Mouse (Mus musculus): ENCODE results near the gene D430041D05Rik. TPM values are rescaled to one million over a fixed set of nuclear protein-coding genes. Genes with fewer than 3 reads are reported as not detected.
"Not testable (repeated sequence)": the region's sequence is repeated elsewhere in the genome, so short reads cannot be mapped to it uniquely, and the experiment has no call there.

Gene D430041D05Rik
- total RNA-seq, 1 experiment from 2014 or later = not detected

DNA sequence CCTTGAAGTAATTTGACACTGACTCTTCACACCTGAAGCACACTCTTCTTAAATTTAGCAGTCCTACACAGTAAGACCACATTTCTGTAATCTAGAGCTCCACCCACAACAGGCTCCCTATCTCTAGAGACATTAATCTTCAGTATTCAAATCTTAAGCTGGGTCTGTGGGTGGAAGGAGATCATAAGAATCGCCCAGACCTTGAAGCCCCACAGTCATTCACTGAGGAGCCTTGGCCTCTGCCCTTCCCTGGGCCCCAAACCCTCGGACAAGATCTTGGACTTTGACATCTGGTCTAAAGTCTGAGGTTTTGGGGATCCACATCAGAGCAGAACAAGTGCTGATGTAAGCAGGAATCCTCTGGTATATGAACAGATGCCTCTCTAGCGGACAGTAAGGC lies 287.3 kb downstream of the D430041D05Rik start:
- no peak for ATAC-seq (replicated peaks in 1 of 2; ENCODE audit: insufficient read depth in 1 of 2, low FRiP score in 2 of 2, low TSS enrichment in 1 of 2, low read depth in 1 of 2, poor library complexity in 2 of 2, severe bottlenecking in 2 of 2)

DNA sequence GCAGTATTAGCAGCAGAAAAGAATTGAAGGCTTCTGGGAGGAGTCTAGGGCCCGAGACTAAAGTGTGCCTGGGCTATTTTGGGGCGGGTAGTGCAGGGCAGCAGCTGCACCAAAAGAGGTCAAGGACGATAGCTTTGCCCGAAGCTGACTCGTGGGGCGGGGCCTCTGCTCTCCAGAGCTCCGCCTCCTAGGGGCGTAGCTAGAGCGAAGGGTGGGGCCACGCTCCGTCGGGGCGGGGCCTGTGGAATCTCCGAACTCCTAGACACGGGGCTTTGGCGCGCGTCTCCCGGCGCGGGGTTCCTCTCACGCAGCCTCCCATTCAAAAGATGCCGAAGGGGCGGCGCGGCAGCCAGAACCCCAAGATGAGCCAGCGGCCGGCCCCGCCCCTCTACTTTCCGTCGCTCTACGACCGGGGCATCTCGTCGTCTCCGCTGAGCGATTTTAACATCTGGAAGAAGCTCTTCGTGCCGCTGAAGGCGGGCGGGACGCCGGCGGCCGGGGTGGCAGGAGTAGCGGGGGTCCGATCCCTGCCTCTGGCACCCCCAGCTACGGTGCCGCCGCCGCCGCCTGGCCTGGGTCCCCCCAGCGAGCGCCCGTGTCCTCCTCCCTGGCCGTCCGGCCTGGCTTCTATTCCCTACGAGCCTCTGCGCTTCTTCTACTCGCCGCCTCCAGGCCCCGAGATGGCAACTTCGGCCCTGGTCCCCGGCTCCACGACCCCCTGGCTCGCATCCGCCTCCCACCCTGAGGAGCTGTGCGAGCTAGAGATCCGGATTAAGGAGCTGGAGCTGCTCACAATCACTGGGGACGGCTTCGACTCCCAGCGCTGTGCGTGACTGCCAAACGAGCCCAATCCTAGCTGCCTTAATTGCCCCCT lies 288.1 kb downstream of the D430041D05Rik start, which contains the start of gene A930018P22Rik:
Gene A930018P22Rik, plus strand, starts transcription at position 265 of the 874 bp plus-strand sequence.
- peak; percentile 92 to 94 for ATAC-seq (replicated peaks in 1 of 2; ENCODE audit: insufficient read depth in 1 of 2, low FRiP score in 2 of 2, low TSS enrichment in 1 of 2, low read depth in 1 of 2, poor library complexity in 2 of 2, severe bottlenecking in 2 of 2)

DNA sequence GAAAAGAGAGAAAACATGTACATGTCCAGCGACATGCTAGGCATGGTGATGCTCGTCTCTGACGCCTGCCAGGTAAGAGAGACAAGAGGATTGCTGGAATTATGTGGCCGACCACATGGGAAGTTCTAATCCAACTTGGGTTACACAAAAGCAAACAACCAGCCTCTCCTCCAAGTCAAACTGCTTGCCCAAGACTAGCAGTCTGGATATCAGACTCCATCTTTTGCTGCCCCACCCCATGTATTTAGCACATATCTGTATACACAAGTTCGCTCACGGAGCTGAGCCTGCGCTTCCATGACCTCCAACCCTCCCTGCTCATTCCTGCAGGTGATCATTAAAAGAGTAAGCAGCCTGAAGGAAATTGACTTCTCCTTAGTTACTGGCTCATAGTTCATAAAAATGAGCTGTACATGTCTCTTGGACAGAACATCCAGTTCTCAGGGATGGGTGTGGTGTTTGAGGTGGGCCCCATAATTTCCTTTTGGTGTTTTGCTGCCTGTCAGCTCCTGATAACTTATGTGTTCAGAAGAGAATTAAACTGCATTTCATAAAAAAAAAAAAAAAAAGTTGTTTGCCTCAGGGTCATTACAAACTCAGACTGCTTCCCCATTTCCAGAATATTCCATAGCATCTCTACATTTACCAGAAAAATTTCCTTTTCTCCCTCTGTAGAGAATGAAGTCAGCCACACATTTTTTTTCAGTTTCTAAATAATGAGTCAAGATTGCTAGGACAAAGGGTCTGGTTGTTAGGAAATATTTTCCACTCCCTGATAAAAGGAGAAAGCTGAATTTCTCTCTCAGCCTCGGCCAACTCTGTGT lies 288.9 kb downstream of the D430041D05Rik start:
- no peak; a peak in 1 of 4 replicates for ATAC-seq (replicated peaks in 1 of 2; ENCODE audit: insufficient read depth in 1 of 2, low FRiP score in 2 of 2, low TSS enrichment in 1 of 2, low read depth in 1 of 2, poor library complexity in 2 of 2, severe bottlenecking in 2 of 2)

DNA sequence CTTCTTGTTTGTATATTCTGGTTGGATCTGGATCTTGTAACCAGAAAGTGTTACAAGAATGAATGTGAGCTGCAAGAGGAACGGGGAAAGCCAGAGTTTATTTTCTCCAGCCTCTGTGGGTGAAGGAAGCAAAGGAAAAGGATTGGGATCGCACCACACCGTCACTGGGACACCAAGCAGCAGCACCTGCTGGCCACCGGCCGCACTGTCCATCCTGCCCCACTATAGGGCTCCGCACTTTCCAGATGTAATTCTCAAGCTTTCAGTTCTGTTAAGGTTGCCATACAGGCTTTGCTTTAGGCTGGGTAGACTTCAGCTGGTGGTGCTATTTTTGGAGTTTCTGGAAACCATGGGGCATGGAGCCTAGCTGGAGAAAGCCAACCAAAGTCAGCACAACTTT lies 290.5 kb downstream of the D430041D05Rik start:
- no peak for ATAC-seq (replicated peaks in 1 of 2; ENCODE audit: insufficient read depth in 1 of 2, low FRiP score in 2 of 2, low TSS enrichment in 1 of 2, low read depth in 1 of 2, poor library complexity in 2 of 2, severe bottlenecking in 2 of 2)

DNA sequence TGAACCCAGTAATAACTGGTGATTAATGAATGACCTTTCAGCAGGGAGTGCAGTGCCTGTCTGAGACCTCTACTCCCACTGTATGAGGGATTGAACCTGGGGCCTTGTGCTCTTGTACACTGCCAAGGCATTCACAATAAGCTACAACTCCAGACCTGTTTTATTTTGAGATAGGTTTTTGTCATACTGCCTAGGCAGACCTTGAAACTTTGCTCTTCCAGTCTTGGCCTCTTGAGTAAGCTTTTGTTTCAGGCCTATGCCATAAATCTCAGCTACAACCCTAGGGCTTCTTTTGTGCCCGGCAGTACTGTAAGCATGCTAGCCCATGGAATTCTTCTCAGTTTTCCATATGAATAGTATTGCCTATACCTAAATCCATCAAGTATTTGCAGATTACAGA lies 291.7 kb downstream of the D430041D05Rik start:
- no peak for ATAC-seq (replicated peaks in 1 of 2; ENCODE audit: insufficient read depth in 1 of 2, low FRiP score in 2 of 2, low TSS enrichment in 1 of 2, low read depth in 1 of 2, poor library complexity in 2 of 2, severe bottlenecking in 2 of 2)

DNA sequence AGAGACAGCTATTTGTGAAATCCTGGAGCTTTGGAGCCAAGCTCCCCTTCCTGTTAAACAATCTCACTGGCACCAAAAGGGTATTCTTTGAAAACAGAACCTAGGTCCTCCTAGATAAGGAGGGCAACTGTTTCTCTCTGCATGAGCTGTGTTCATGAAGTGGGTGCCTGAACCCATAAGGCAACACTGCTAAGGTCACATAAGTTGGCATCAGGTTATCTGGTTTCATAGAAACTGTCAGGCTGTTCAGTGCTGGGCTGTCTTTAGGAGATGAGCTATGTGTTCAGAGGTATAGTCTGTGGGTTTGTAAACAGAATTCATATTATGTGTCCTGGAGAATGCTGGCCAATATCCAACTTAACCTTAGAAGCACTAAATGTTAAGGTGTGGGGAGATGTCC lies 293.6 kb downstream of the D430041D05Rik start:
- ATAC-seq (replicated peaks in 1 of 2; ENCODE audit: insufficient read depth in 1 of 2, low FRiP score in 2 of 2, low TSS enrichment in 1 of 2, low read depth in 1 of 2, poor library complexity in 2 of 2, severe bottlenecking in 2 of 2) = peak in 1 of 2 experiments; percentile 17; a peak in 1 of 4 replicates

DNA sequence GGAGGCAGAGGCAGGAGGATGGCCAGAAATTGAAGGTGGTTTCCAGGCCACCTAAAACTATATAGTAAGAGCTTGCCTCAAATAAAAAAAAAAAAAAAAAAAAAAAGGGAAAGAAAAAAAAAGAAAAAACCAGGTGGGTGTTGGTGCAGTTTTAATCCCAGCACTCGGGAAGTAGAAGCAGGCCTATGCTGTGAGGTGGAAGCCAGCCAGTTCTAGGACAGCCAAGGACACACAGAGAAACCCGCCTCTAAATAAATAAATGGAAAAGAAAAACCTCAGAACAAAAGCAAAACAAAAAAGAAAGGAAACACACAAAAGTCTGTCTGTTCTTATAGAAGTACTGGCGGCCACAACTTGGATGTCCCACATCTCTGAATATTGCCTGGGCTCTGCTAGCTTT lies 295.9 kb downstream of the D430041D05Rik start:
- no peak for ATAC-seq (replicated peaks in 1 of 2; ENCODE audit: insufficient read depth in 1 of 2, low FRiP score in 2 of 2, low TSS enrichment in 1 of 2, low read depth in 1 of 2, poor library complexity in 2 of 2, severe bottlenecking in 2 of 2)

DNA sequence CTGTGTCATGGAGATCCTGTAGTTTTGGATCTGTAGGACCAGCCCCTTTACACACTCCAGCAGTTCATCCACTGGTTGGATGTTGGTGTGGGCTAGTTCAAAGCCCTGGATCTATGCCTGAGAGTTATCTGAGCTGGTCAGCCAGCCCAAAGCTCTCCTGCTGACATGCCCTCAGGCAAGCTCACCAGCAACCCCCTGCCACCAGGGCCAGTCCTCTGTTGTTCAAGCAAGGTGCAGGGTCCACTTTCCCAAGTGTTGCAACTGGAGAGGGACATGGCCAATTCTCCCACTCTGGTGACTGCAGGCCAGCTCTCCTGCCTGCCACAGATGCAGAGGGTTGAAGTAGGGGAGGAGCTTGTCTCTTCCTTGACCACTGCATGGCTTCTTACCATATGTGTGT lies 297.2 kb downstream of the D430041D05Rik start:
- ATAC-seq (replicated peaks in 1 of 2; ENCODE audit: insufficient read depth in 1 of 2, low FRiP score in 2 of 2, low TSS enrichment in 1 of 2, low read depth in 1 of 2, poor library complexity in 2 of 2, severe bottlenecking in 2 of 2) = not testable (repeated sequence)

DNA sequence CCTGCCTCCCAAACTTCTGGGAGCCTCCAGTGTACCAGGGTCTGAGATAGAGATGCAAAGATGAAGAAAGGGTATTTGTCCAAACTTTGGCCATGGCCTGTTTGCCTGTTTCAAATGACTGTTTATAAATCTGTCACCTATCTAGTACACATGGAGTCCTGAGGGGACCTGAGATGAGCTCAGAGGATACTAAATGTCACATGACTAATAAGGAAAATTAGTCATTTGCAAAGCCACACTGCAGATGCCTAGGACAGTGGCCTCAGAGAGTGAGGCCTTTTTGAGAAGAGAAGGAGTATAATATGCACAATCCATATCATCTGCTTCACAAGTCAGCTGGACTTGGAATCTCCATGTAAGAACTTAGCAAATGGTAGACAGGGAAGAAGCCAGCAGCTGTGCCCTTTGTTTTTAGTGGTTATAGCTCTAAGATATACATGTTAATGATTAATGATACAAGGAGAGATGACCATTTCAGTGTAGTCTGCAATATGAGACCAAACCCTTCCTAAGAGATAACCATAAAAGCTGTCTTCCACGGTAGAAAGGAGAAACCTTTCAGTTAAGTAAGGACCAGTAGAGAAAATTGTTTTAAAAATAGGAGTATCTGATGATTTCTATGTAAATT lies 299.5 kb downstream of the D430041D05Rik start:
- ATAC-seq (replicated peaks in 1 of 2; ENCODE audit: insufficient read depth in 1 of 2, low FRiP score in 2 of 2, low TSS enrichment in 1 of 2, low read depth in 1 of 2, poor library complexity in 2 of 2, severe bottlenecking in 2 of 2) = not testable (repeated sequence)

DNA sequence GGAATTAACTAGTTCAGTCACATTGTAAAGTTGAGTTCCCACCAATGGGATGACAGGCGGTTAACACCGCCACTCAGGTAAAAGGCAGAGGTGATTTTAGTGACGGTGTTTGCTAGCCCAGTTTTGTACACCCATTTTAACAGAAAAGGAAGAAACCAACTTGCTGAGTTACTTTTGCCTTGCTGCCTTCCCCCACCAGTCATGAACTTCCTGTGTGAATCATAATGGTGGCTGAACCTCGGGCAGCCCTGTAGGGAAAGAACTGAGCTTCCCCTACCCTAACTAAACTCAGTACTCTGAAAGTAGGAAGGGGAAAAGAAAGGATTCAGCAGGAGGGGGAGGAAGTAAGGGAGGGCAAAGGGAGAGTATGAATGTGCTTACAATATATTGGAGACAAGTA lies 300.8 kb downstream of the D430041D05Rik start:
- no peak for ATAC-seq (replicated peaks in 1 of 2; ENCODE audit: insufficient read depth in 1 of 2, low FRiP score in 2 of 2, low TSS enrichment in 1 of 2, low read depth in 1 of 2, poor library complexity in 2 of 2, severe bottlenecking in 2 of 2)

DNA sequence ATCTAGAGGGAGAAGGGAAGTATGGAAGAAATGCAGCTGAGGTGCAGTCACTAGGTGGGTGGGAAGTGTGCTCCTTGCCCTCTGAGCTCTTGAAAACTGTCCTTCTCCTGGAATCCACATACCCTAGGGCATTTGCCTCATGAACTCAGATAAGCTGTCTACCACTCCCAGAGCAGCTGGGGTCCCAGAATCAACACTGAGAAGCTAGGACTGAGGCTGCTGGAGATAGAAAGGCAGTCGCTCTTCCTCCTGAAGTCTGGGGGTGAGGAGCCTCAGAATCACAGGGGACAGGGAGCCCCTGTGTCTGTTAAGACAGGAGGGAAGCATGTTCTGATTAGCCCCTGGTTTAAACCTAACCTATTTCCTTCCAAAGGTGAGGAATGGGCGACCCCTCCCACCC lies 301.3 kb downstream of the D430041D05Rik start:
- no peak for ATAC-seq (replicated peaks in 1 of 2; ENCODE audit: insufficient read depth in 1 of 2, low FRiP score in 2 of 2, low TSS enrichment in 1 of 2, low read depth in 1 of 2, poor library complexity in 2 of 2, severe bottlenecking in 2 of 2)

DNA sequence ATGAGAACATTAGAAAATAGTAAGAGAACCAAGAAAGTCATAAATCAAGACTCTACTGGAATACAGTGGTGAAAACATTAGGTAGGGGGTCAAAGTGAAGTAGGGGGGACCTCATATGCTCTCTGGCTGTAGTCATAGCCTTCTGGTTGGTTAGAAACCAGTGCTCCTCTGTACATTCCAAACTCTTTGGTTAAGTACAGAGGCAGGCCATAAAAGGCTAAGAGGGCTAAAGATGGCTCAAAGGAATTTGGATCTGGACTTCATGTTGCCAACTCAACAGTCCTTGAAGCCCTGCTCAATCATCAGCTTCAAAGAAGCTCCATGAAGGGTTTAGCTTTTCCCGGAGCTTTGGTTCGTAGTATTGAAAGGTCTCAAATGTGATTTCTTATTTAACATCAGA lies 301.8 kb downstream of the D430041D05Rik start:
- not testable (repeated sequence) for ATAC-seq (replicated peaks in 1 of 2; ENCODE audit: insufficient read depth in 1 of 2, low FRiP score in 2 of 2, low TSS enrichment in 1 of 2, low read depth in 1 of 2, poor library complexity in 2 of 2, severe bottlenecking in 2 of 2)

DNA sequence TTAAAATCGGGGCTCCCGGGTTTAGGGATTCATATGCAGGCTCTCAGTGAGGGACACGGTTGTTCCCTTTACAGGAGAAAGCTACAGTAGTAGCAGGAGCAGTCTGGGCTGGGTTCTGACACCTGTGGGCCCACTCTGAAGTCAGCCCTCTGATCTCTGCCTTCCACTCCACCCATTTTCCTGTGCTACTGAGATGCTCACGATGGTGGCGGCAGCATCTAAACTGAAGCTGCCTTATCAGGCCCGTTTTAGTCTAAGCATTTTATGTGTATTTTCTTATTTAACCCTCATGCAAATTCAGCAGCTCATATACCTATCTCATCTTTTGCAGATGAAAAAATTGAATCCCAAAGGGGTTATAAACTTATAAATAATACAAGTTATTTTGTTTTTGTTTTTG lies 306.0 kb downstream of the D430041D05Rik start:
- ATAC-seq (replicated peaks in 1 of 2; ENCODE audit: insufficient read depth in 1 of 2, low FRiP score in 2 of 2, low TSS enrichment in 1 of 2, low read depth in 1 of 2, poor library complexity in 2 of 2, severe bottlenecking in 2 of 2) = no peak

DNA sequence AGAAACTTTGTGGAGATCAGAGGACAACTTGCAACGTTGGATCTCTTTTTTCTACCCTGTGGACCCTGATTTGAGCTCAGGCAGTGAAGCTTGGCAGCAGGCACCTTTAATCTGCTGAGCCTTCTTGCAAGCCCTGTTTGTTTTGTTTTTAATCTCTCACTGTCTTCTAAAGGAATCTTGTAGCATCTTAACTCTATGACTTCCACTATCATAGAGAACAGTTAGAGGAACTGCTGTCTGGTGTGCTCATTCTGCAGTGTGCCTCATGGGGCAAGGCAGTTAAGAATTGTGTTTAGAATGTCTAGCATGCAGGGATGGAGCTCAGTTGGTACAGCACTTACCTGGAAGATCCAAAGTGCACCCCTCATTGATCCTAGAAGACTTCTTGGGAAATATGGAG lies 310.9 kb downstream of the D430041D05Rik start:
- ATAC-seq (replicated peaks in 1 of 2; ENCODE audit: insufficient read depth in 1 of 2, low FRiP score in 2 of 2, low TSS enrichment in 1 of 2, low read depth in 1 of 2, poor library complexity in 2 of 2, severe bottlenecking in 2 of 2) = no peak

DNA sequence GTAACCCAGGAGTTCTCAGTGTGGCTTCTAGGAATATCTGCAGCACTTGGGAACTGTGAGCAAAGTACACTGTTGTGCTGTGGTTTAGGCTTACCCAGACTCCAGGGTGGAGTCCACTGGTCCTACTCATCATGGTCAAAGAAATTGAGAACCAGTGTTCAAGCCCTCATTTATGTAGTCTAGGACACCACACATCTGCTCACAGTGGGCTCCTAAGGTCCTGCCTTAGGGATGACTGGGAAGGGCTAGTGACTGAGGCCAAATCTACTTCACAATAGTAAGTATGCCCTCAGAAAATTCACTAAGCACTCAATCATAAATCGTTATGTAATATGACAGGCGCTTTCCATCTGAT lies 311.6 kb downstream of the D430041D05Rik start:
- ATAC-seq (replicated peaks in 1 of 2; ENCODE audit: insufficient read depth in 1 of 2, low FRiP score in 2 of 2, low TSS enrichment in 1 of 2, low read depth in 1 of 2, poor library complexity in 2 of 2, severe bottlenecking in 2 of 2) = no peak

DNA sequence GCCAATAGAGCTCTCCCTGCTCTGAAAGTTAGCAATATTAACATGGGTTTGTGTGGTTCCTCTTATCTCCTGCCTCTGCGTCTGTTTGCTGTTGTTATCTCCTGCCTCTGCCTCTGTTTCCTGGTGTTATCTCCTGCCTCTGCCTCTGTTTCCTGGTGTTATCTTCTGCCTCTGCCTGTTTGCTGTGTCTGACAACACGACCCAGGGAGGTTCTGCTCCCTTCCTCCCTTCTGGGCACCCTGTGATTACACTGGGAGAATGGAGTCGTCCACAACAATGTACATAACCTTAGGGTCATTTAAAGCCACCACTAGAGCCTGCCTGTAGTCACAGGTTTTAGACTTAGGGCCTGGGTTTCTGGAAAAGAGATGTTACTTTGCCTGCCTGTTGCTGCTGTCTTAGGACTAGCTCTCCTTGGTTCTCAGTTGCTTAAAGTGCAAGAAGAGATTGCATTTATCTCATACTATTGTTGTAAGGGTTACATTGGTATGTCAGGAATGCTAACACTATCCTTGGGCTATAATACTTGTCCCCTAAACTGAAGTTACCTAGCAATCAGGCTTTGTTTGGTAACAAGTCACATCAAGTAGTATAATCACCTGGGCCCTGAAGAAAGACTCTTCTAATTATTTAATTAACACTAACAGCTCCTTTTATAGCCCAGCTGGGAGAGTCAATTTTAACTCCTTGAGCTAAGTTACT lies 312.1 kb downstream of the D430041D05Rik start:
- ATAC-seq (replicated peaks in 1 of 2; ENCODE audit: insufficient read depth in 1 of 2, low FRiP score in 2 of 2, low TSS enrichment in 1 of 2, low read depth in 1 of 2, poor library complexity in 2 of 2, severe bottlenecking in 2 of 2) = peak; percentile 38 to 63

DNA sequence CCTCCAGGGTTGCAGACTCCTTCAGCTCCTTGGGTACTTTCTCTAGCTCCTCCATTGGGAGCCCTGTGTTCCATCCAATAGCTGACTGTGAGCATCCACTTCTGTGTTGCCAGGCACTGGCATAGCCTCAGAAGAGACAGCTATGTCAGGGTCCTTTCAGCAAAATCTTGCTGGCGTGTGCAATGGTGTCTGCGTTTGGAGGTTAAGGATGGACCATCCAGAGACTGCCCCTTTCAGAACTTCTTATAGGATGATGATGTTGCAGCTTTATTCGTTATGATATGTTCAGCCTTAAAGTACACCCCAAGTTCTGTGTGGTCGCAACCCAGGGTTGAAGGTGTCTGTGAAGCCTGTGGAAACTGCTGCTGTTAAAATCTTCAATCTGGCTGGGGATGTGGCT lies 313.4 kb downstream of the D430041D05Rik start:
- not testable (repeated sequence) for ATAC-seq (replicated peaks in 1 of 2; ENCODE audit: insufficient read depth in 1 of 2, low FRiP score in 2 of 2, low TSS enrichment in 1 of 2, low read depth in 1 of 2, poor library complexity in 2 of 2, severe bottlenecking in 2 of 2)

All from hematopoietic stem cell, adult 5-6 weeks (primary cell).